Mouse (Mus musculus): Measurements from ENCODE around the gene Dnaaf3. TPM values are rescaled to one million over a fixed set of nuclear protein-coding genes. Genes with fewer than 3 reads are reported as not detected.
A peak's percentile ranks its signal among the peaks of the same experiment; 100 is the strongest.

Dnaaf3 gene
- total and polyA plus RNA-seq, 2 experiments from 2014 or later, result 2.0 to 2.2 TPM

GRCm38 (mm10) chr7:4522292-4522691 is 10.0 kb downstream of the Dnaaf3 start:
- ATAC-seq, result no peak
- H3K9me3 ChIP-seq (ENCODE audit: low read length), result no peaks in the 10 kb centered on the region
- H3K4me3 ChIP-seq (ENCODE audit: low read depth, low read length), result no peak overlapping the region
- no peak overlapping the region for H3K4me2 ChIP-seq (ENCODE audit: low read depth)
- no peaks in the 10 kb centered on the region for H3K36me3 ChIP-seq (ENCODE audit: insufficient read depth)
- no peak overlapping the region for H3K9ac ChIP-seq
- no peak overlapping the region for H3K27ac ChIP-seq (ENCODE audit: low read depth, low read length)
- H3K27me3 ChIP-seq (ENCODE audit: insufficient read depth, low read length), result peaks cover 7% of the 10 kb centered on the region; the same call in 1 of the 2 replicates
- 86% methylated on average over 6 of the region's 6 CpGs for WGBS
- DNase-seq, result no peak
- no peak for TF ChIP-seq CTCF (IDR thresholded peaks at IDR 0.05; ENCODE audit: low read depth)
- H3K4me1 ChIP-seq (ENCODE audit: insufficient read depth), result peaks cover 3% of the 10 kb centered on the region; the same call in 1 of the 2 replicates

DNA sequence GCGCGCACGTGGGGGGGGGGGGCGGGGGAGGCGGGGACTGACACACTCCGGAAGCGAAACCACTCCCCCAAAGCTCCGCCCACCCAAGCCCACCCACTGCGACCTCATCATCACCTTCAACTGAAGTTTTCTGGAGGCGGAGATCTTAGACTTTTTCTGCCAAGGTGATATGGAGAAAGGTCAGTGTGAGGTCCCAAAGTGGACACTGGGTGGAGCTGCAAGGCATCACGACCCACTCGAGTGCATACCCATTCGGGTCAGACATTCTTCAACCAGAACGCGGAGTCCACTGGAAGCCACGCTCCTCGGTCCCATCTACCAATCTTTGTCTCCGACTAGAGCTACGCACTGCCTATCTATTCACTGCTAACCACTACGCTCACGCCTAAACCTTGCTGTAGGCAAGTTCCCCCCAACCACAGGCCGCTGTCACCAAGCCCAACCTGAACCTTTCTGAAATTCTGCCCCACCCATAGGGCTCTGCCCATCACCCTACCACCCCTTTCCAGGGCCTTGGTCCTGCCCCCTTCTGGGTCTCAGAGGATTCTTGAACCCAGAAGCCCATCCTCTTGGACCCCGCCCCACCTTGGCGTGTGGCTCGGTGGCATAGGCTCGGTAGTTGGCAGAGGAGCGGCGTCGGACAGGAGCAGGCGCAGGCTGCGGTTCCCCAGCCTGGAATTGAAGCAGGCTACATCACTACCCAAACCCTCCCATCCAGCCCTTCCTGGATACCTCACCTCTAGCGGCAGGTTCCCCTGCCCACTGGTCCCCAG is 10.8 kb downstream of the Dnaaf3 start:
- Histone ChIP-seq H3K9ac (no peak overlapping the region), H3K36me3 (ENCODE audit: insufficient read depth) (no peaks in the 10 kb centered on the region), H3K9me3 (ENCODE audit: low read length) (no peaks in the 10 kb centered on the region), H3K4me1 (ENCODE audit: insufficient read depth) (no peaks in the 10 kb centered on the region; the same call in 1 of the 2 replicates), H3K27ac (ENCODE audit: low read depth, low read length) (no peak overlapping the region), H3K4me3 (ENCODE audit: low read depth, low read length) (peak overlapping the region; percentile 30), H3K27me3 (ENCODE audit: insufficient read depth, low read length) (peaks cover 7% of the 10 kb centered on the region; the same call in 1 of the 2 replicates), H3K4me2 (ENCODE audit: low read depth) (peak overlapping the region; percentile 44)
- 33% methylated on average over 32 of the region's 32 CpGs for WGBS
- ATAC-seq, result 0 out of 2 replicates have a peak, but pooled peaks have one; percentile 11
- DNase-seq, result no peak
- TF ChIP-seq CTCF (IDR thresholded peaks at IDR 0.05; ENCODE audit: low read depth), result no peak

- WGBS, result 81% methylated on average over 1 of the region's 1 CpGs
- DNase-seq (no peak), ATAC-seq (no peak)
- H3K4me1 ChIP-seq (ENCODE audit: insufficient read depth), result no peaks in the 10 kb centered on the region; the same call in 1 of the 2 replicates
- no peaks in the 10 kb centered on the region for H3K9me3 ChIP-seq (ENCODE audit: low read length)
- H3K4me3 ChIP-seq (ENCODE audit: low read depth, low read length), result no peak overlapping the region
- H3K4me2 ChIP-seq (ENCODE audit: low read depth), result no peak overlapping the region
- H3K27me3 ChIP-seq (ENCODE audit: insufficient read depth, low read length), result peaks cover 7% of the 10 kb centered on the region; the same call in 1 of the 2 replicates
- no peak for TF ChIP-seq CTCF (IDR thresholded peaks at IDR 0.05; ENCODE audit: low read depth)
- no peaks in the 10 kb centered on the region for H3K36me3 ChIP-seq (ENCODE audit: insufficient read depth)
- no peak overlapping the region for H3K27ac ChIP-seq (ENCODE audit: low read depth, low read length)
- no peak overlapping the region for H3K9ac ChIP-seq
Observed at GRCm38 (mm10) chr7:4518487-4518886, 13.8 kb downstream of the Dnaaf3 start.

DNA sequence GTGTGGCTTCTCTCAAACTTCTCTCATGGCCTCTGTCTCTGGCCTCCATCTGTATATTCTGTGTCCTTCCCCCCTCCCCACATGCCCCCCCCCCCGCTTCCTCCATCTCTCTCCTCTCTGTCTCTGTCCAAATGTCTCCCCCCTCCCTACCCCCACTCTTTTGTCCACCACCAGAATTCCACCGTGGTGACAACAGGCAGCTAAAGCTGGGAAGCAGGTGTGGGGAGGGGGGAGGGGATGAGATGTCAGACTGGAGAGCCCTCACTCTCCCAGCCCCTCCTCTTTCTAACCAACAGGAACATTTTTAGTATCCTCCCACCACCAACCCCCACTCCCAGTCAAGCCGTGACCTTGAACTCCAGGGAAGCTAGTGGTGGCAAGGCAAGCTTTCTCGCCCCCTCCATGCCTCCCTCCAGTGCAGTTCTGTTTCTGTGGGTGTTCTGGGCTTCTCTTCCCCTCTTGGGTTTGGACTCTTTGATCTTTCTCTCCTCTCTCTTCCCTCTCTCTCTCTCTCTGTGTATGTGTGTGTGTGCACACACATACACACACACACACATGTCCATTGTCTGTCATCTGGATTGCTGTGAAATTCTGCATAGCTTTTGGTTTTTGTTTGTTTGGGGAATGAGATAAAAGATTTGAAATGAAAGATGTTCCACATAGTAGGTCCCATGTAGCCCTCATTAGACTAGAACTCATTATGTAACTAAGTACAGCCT is 15.8 kb downstream of the Dnaaf3 start, which contains the start of gene Tnnt1:
Gene Tnnt1, minus strand, starts transcription at position 51 of the 719 bp plus-strand sequence.
- no peak within 1 kb of the TSS for H3K27ac ChIP-seq (ENCODE audit: low read depth, low read length)
- no peak for DNase-seq
- no peak for ATAC-seq
- H3K9ac ChIP-seq, result no peak within 1 kb of the TSS
- 25% methylated on average over 4 of the region's 4 CpGs for WGBS
- no peaks in the 10 kb centered on the region; the same call in 1 of the 2 replicates for H3K4me1 ChIP-seq (ENCODE audit: insufficient read depth)
- no peak for TF ChIP-seq CTCF (IDR thresholded peaks at IDR 0.05; ENCODE audit: low read depth)
- no peak within 1 kb of the TSS for H3K4me2 ChIP-seq (ENCODE audit: low read depth)
- no peaks in the 10 kb centered on the region for H3K9me3 ChIP-seq (ENCODE audit: low read length)
- peaks cover 7% of the 10 kb centered on the region; the same call in 1 of the 2 replicates for H3K27me3 ChIP-seq (ENCODE audit: insufficient read depth, low read length)
- no peak within 1 kb of the TSS for H3K4me3 ChIP-seq (ENCODE audit: low read depth, low read length)
- H3K36me3 ChIP-seq (ENCODE audit: insufficient read depth), result no peaks in the 10 kb centered on the region

- 67% methylated on average over 6 of the region's 6 CpGs for WGBS
Observed at GRCm38 (mm10) chr7:4515853-4516252, 16.4 kb downstream of the Dnaaf3 start.

GRCm38 (mm10) chr7:4513829-4514712 is 18.2 kb downstream of the Dnaaf3 start:
- 51% methylated on average over 6 of the region's 6 CpGs for WGBS
- Histone ChIP-seq H3K9me3 (ENCODE audit: low read length) (no peaks in the 10 kb centered on the region), H3K4me1 (ENCODE audit: insufficient read depth) (no peaks in the 10 kb centered on the region), H3K36me3 (ENCODE audit: insufficient read depth) (no peaks in the 10 kb centered on the region), H3K27me3 (ENCODE audit: insufficient read depth, low read length) (no peaks in the 10 kb centered on the region), H3K4me2 (ENCODE audit: low read depth) (no peak overlapping the region), H3K4me3 (ENCODE audit: low read depth, low read length) (no peak overlapping the region), H3K27ac (ENCODE audit: low read depth, low read length) (no peak overlapping the region), H3K9ac (no peak overlapping the region)
- TF ChIP-seq CTCF (IDR thresholded peaks at IDR 0.05; ENCODE audit: low read depth), result no peak
- ATAC-seq, result no peak
- no peak for DNase-seq

More at GRCm38 (mm10) chr7:4515853-4516252, 16.4 kb downstream of the Dnaaf3 start:
- no peak for TF ChIP-seq CTCF (IDR thresholded peaks at IDR 0.05; ENCODE audit: low read depth)
- no peak overlapping the region for H3K4me2 ChIP-seq (ENCODE audit: low read depth)
- no peak overlapping the region for H3K4me3 ChIP-seq (ENCODE audit: low read depth, low read length)
- H3K9ac ChIP-seq, result no peak overlapping the region
- no peaks in the 10 kb centered on the region for H3K36me3 ChIP-seq (ENCODE audit: insufficient read depth)
- DNase-seq (no peak), ATAC-seq (no peak)
- peaks cover 7% of the 10 kb centered on the region; the same call in 1 of the 2 replicates for H3K27me3 ChIP-seq (ENCODE audit: insufficient read depth, low read length)
- H3K27ac ChIP-seq (ENCODE audit: low read depth, low read length), result no peak overlapping the region
- no peaks in the 10 kb centered on the region; the same call in 1 of the 2 replicates for H3K4me1 ChIP-seq (ENCODE audit: insufficient read depth)
- no peaks in the 10 kb centered on the region for H3K9me3 ChIP-seq (ENCODE audit: low read length)
